Mouse (Mus musculus) embryo, embryonic 11 days (tissue): ENCODE results near the gene Lim2.

Experiments used
- DNase-seq: peaks from one replicate; pipeline ENCODE4 v3.0.0-alpha.2; 2015

Gene Lim2

GRCm38 (mm10) chr7:43427406-43427805 is at the start of gene Lim2:
TSS of gene Lim2 (plus strand) at chr7:43427670.
- no peak for DNase-seq

GRCm38 (mm10) chr7:43378226-43378625 is 49.2 kb upstream of the Lim2 start:
- DNase-seq: peak; percentile 64

- DNase-seq: no peak
These were observed 34.9 kb upstream of the Lim2 start for GRCm38 (mm10) chr7:43392349-43393121.

- DNase-seq: no peak
These were observed 28.0 kb upstream of the Lim2 start for GRCm38 (mm10) chr7:43399501-43399900.

GRCm38 (mm10) chr7:43402718-43403117 is 24.8 kb upstream of the Lim2 start:
- DNase-seq: no peak

- no peak for DNase-seq
These were observed 19.9 kb upstream of the Lim2 start for GRCm38 (mm10) chr7:43407573-43407972.

- DNase-seq: no peak
These were observed 19.3 kb upstream of the Lim2 start, which contains the start of gene Siglecg for GRCm38 (mm10) chr7:43408131-43408553. TSS of gene Siglecg (plus strand) at chr7:43408204.

- DNase-seq: no peak
These were observed 18.4 kb upstream of the Lim2 start for GRCm38 (mm10) chr7:43409084-43409483.

- peak; percentile 10 for DNase-seq
These were observed 15.7 kb upstream of the Lim2 start for GRCm38 (mm10) chr7:43411724-43412123.

GRCm38 (mm10) chr7:43417298-43417697 is 10.2 kb upstream of the Lim2 start:
- DNase-seq: no peak

- DNase-seq: peak; percentile 86
These were observed 4.4 kb upstream of the Lim2 start for GRCm38 (mm10) chr7:43422995-43423617.

- no peak for DNase-seq
These were observed 3.4 kb upstream of the Lim2 start for GRCm38 (mm10) chr7:43423991-43424625.

- DNase-seq: no peak
These were observed 2.0 kb downstream of the Lim2 start for GRCm38 (mm10) chr7:43429500-43429899.

GRCm38 (mm10) chr7:43432891-43433290 is 5.4 kb downstream of the Lim2 start:
- DNase-seq: no peak

GRCm38 (mm10) chr7:43434676-43435075 is 7.2 kb downstream of the Lim2 start:
- DNase-seq: no peak

- DNase-seq: no peak
These were observed 9.1 kb downstream of the Lim2 start, which contains the start of gene Nkg7 for GRCm38 (mm10) chr7:43436341-43437255. TSS of gene Nkg7 (plus strand) at chr7:43437073.

- no peak for DNase-seq
These were observed 11.1 kb downstream of the Lim2 start for GRCm38 (mm10) chr7:43438611-43439010.

- no peak for DNase-seq
These were observed 13.0 kb downstream of the Lim2 start, which contains the start of gene Cldnd2 for GRCm38 (mm10) chr7:43440482-43440881. TSS of gene Cldnd2 (plus strand) at chr7:43440782.

- no peak for DNase-seq
These were observed 13.6 kb downstream of the Lim2 start for GRCm38 (mm10) chr7:43441071-43441470.

- peak; percentile 7 for DNase-seq
These were observed 15.2 kb downstream of the Lim2 start for GRCm38 (mm10) chr7:43442684-43443083.

GRCm38 (mm10) chr7:43443126-43443916 is 15.9 kb downstream of the Lim2 start:
- DNase-seq: peak; percentile 78

- peak; percentile 95 for DNase-seq
These were observed 16.4 kb downstream of the Lim2 start, which contains the start of the genes Etfb and Gm45233 for GRCm38 (mm10) chr7:43443917-43444293. TSS of gene Etfb (plus strand) at chr7:43444083. TSS of gene Gm45233 (plus strand) at chr7:43444128.
